Mouse (Mus musculus): Measurements from ENCODE around the gene Thy1.

DNA sequence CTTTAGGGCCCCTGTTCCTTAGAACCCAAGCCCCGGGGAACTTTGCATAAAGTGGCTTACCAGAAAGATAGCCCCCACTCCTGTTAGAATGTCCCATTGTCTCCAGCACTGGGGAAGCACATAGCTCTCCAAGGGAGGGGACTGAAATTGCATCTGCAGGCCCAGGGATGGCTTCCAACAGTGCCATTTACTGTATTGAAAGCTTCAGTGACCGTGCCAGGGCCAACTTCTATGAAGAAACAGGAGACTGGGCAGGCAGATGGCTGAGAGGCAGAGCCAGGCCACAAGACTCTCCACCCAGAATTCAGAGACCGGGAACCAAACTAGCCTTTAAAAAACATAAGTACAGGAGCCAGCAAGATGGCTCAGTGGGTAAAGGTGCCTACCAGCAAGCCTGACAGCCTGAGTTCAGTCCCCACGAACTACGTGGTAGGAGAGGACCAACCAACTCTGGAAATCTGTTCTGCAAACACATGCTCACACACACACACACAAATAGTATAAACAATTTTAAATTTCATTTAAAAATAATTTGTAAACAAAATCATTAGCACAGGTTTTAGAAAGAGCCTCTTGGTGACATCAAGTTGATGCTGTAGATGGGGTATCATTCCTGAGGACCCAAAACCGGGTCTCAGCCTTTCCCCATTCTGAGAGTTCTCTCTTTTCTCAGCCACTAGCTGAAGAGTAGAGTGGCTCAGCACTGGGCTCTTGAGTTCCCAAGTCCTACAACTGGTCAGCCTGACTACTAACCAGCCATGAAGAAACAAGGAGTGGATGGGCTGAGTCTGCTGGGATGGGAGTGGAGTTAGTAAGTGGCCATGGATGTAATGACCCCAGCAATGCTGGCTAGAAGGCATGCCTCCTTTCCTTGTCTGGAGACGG is 1.4 kb upstream of the Thy1 start:
- no peak for TF ChIP-seq CTCF (IDR thresholded peaks at IDR 0.05; ENCODE audit: low read depth, low read length)
- no peak for TF ChIP-seq POLR2A (IDR thresholded peaks at IDR 0.05; ENCODE audit: extremely low read depth, insufficient read depth, low read length)
